Mouse (Mus musculus) olfactory bulb, adult 2 months (tissue): ENCODE data around the gene Cntn5. TPM values are rescaled to one million over a fixed set of nuclear protein-coding genes. Genes with fewer than 3 reads are reported as not detected.

Experiments used
- H3K27ac ChIP-seq: fragments of 200-500 bp; 2 replicates; pipeline ENCODE4 v1.5.1; 2012; ENCODE audit warnings: low read depth, low read length; ENCODE audit not compliant: insufficient read depth
- H3K4me1 ChIP-seq: fragments of 200-500 bp; 2 replicates; pipeline ENCODE4 v1.6.1; 2012; ENCODE audit warnings: low read length; ENCODE audit not compliant: control insufficient read depth, insufficient read depth
- H3K4me3 ChIP-seq: fragments of 200-500 bp; 2 replicates; pipeline ENCODE4 v1.5.1; 2012; ENCODE audit warnings: mild to moderate bottlenecking, low read depth, low read length, moderate library complexity; ENCODE audit not compliant: insufficient read depth
- CTCF ChIP-seq: fragments of 200-500 bp; IDR thresholded peaks from 2 replicates; pipeline ENCODE4 v1.5.1; 2012; ENCODE audit warnings: low read depth, mild to moderate bottlenecking, low read length, moderate library complexity; ENCODE audit not compliant: insufficient read depth
- POLR2A ChIP-seq: fragments of 200-500 bp; IDR thresholded peaks from 2 replicates; pipeline ENCODE4 v1.6.1; 2012; ENCODE audit warnings: mild to moderate bottlenecking, low read depth, low read length, moderate library complexity; ENCODE audit not compliant: insufficient read depth
- WGBS: fragments of 180-500 bp; shearing (Covaris S2); methylation state at CpG from one replicate; pipeline ENCODE4 v1.1.7; 2018; 5-methylcytosine and 5-hydroxymethylcytosine counted together
- polyA plus RNA-seq: library from polyadenylated mRNA; stranded (reverse); fragments of >200 nt; gene quantifications from 2 replicates; pipeline ENCODE4 v1.2.4, GENCODE M21; 2012; ENCODE audit warnings: low replicate concordance; ENCODE audit not compliant: missing spikeins, insufficient read depth, insufficient read length

Cntn5 gene
- polyA plus RNA-seq, 1 experiment: not detected

DNA sequence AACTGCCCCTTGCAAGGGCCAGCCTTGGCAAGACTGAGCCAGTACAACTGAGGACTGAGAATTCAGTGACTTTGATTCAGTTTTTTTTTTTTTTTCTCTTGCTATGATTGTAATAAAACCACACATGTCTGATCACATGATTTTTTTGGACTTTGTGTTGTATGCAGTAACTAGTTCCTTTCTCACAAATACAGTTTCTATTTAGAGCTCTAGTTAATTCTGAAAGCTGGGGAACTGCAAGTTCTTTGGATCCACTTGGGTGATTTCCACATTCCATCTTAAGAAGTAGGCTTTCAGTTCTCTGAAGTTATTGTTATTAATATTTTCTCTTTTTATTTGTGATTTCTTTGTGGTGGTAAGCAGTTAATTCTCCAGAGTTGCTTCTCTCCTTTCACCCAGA is 563.8 kb downstream of the Cntn5 start:
- no peak overlapping the region for H3K4me3 ChIP-seq
- TF ChIP-seq CTCF: no peak
- no peak for TF ChIP-seq POLR2A
- H3K27ac ChIP-seq: no peak overlapping the region
- H3K4me1 ChIP-seq: no peaks in the 10 kb centered on the region

DNA sequence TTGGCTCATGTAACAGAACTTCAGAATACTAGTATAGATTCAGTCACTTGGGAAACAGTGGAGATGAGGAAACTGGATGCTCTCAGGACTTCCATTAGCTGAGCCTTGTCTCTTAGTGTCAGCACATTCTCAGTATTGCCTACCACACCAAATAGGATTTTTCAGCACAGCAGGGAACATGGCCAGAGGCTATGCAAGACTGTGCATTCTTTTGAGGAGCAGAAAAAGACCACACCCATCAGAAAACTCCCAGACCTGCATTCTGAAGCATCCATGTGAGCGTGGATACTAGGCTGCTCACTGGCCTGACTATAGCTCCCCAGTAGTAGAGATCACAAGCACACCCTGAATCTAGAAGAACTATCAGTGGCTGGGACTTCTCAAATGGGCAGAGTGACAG is 564.9 kb downstream of the Cntn5 start:
- 81% methylated on average over 1 of the region's 1 CpGs for WGBS
- no peak for TF ChIP-seq CTCF
- TF ChIP-seq POLR2A: no peak
- Histone ChIP-seq H3K4me3 (no peak overlapping the region), H3K4me1 (no peaks in the 10 kb centered on the region), H3K27ac (no peak overlapping the region)

DNA sequence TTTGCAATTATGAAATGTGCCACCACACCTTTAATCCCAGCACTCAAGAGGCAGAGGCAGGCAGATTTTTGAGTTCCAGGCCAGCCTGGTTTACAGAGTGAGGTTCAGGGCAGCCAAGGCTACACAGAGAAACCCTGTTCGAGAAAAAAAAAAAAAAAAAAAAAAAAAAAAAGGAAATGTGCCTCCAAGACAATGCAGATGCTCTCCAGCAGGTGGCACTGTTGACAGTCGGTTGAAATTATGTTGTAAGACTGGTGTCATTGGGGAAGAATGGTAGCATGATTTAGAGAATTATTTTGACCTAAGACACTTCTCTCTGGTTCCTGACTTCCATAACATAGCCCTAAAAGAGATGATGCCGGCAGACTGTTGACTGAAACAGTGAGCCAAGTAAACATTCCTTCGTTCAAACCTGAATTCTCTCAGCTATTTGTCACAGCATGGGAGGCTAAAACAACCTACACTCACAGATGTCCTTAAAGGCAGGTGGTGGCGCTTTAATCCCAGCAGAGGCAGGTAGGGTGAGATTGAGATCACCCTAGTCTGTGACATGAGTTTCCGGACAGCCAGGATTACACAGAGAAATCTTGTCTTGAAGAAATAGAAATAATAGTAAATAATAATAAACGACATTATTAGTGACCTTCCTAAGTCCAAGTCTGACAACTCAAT is 579.7 kb downstream of the Cntn5 start:
- H3K4me3 ChIP-seq: no peak overlapping the region
- TF ChIP-seq POLR2A: no peak
- no peak for TF ChIP-seq CTCF
- H3K27ac ChIP-seq: no peak overlapping the region
- WGBS: 54% methylated on average over 7 of the region's 7 CpGs
- H3K4me1 ChIP-seq: no peaks in the 10 kb centered on the region

DNA sequence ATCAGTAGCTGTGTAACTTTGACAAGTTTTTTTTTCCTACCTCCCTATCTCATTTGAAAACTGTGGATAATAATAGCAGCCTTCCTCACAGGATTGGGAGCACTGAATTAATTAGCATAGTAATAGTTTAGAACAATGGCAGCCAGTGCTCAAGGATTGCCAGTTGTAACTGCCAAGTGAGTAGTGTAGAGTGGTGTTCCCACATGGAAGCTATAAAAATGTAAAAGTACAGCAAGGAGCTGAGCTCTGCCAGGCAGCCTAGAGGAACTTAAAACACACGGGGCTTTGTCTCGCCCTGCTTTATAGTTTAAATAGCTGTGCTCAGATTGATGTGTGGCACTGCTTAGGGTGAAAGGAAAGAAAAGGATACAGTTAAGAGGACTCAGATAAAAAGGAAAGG is 635.2 kb downstream of the Cntn5 start:
- no peaks in the 10 kb centered on the region for H3K4me1 ChIP-seq
- TF ChIP-seq CTCF (no peak), POLR2A (no peak)
- WGBS: 32% methylated on average over 2 of the region's 2 CpGs
- H3K4me3 ChIP-seq: no peak overlapping the region
- no peak overlapping the region for H3K27ac ChIP-seq

DNA sequence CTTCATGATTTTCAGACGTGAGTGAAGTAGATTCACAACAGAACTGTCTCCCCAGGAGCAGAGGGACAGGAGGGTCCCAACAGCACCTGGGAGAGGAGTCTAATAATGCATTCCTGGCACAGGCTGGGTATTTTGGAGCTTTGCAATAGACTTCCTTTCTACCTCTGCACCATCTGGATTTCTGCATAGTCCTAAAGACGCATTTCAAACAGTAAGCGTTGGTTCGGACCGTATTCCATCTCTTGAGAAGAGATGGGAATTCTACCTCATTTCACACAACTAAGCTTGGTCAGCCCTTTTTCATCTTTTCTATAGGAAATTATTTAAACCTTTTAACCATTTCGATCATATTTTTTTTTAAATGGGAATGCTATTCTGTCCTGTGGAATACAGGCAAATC is 635.7 kb downstream of the Cntn5 start:
- TF ChIP-seq CTCF (no peak), POLR2A (no peak)
- 58% methylated on average over 6 of the region's 6 CpGs for WGBS
- Histone ChIP-seq H3K27ac (no peak overlapping the region), H3K4me3 (no peak overlapping the region), H3K4me1 (no peaks in the 10 kb centered on the region)

DNA sequence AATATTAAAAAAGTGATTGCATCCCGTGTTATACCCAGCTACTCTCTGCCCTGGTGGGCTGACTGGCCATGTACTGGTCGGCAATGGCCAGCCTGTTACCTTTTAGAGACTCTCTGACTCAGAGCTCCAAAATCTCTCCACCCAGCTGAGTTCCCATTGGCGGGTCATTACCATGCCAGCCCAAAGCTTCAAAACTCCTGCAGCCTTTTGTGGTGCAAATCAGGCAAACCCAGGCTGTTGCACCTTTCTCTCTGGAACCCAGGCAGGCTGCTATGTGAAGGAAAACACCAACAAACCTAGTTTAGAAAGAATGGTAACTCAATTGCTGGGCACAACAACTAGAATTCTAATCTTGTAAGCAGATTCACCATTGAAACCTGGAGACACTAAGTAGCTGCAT is 639.0 kb downstream of the Cntn5 start:
- Histone ChIP-seq H3K27ac (no peak overlapping the region), H3K4me3 (no peak overlapping the region), H3K4me1 (no peaks in the 10 kb centered on the region)
- no peak for TF ChIP-seq POLR2A
- TF ChIP-seq CTCF: no peak
- WGBS: 58% methylated on average over 3 of the region's 3 CpGs

DNA sequence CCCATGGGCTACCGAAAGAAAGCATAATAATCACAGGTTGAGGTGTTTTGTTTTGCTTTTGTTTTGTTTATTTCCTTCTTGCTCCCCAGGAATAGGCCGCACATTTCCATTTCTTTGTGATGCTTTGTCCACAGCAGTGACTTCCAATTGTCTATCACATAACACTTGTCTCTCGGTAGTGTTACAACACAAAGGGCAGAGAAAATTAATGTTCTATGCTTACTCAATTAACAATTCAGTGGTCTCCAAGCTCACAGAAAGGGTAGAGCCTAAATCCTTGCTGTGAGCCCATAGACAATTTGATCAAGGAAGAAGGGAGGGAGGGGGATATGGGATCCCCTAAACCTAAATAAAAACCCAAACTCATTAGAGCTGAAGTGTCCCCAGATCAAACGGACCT is 671.2 kb downstream of the Cntn5 start:
- TF ChIP-seq CTCF (no peak), POLR2A (no peak)
- no peaks in the 10 kb centered on the region for H3K4me1 ChIP-seq

DNA sequence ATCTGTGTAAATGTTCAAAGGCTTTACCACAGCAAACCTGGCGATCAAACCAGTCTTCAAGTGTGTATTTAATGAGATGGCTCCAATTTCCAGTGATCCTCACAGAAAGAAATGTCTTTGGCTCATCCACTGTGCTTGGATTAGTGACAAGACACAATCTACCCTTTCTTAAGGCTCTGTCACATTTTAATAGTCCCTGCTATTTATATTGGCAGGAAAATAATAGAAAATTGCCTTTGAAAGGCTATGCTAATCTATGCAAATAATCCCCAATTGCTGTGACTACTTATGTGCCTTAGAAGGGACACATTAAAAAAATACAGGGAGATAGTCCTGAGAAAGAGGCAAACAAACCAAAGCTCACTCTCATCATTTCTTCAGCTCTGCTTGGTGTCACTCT is 672.5 kb downstream of the Cntn5 start:
- H3K4me1 ChIP-seq: no peaks in the 10 kb centered on the region
- TF ChIP-seq CTCF (no peak), POLR2A (no peak)
- WGBS: 65% methylated on average over 1 of the region's 1 CpGs
- H3K27ac ChIP-seq: no peak overlapping the region
- H3K4me3 ChIP-seq: no peak overlapping the region

More for the DNA sequence above, 671.2 kb downstream of the Cntn5 start:
- H3K27ac ChIP-seq: no peak overlapping the region
- 81% methylated on average over 4 of the region's 4 CpGs for WGBS
- H3K4me3 ChIP-seq: no peak overlapping the region

DNA sequence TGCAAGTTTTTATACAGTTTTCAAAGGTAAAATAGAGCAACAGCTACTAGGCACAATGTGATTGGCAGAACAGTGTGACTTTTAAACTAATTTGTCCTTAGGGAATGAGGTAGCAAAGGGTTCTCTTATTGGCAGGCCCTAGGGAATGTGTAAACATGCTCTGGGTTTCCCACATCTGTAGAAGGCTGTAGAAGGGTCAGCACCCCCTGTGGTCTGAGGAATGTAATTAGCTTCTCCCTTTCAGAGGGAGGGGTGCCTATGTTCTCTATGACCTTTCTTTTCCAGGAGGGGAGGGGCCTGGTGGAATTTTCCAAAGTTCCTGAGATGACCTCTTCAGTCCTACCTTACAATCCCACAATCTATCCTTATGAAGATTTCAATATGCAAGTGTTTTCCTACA is 673.6 kb downstream of the Cntn5 start:
- no peaks in the 10 kb centered on the region for H3K4me1 ChIP-seq
- no peak overlapping the region for H3K27ac ChIP-seq
- TF ChIP-seq POLR2A (no peak), CTCF (no peak)
- no peak overlapping the region for H3K4me3 ChIP-seq

DNA sequence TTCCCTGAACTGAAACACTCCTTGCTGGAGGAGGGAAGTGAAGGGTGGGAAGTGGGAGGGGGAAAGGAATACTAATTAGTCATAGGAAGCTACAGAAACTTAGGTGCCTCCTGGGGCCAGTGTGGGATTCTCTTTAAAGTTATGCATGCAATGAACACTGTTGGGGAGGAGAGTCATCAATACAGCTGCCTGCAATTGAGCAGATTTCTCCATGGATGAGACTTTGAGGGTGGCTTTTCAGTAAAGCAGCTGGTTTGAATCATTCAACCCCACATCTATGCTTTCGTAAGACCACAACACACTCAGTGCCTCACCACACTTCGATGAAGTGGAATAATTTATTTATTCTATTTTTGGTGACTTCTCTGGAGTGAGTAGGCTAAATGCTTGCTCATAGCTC is 674.9 kb downstream of the Cntn5 start:
- Histone ChIP-seq H3K4me3 (no peak overlapping the region), H3K4me1 (no peaks in the 10 kb centered on the region), H3K27ac (no peak overlapping the region)
- 18% methylated on average over 2 of the region's 2 CpGs for WGBS
- no peak for TF ChIP-seq POLR2A
- no peak for TF ChIP-seq CTCF
